Mouse (Mus musculus): ENCODE results near the gene Arhgap22.

DNA sequence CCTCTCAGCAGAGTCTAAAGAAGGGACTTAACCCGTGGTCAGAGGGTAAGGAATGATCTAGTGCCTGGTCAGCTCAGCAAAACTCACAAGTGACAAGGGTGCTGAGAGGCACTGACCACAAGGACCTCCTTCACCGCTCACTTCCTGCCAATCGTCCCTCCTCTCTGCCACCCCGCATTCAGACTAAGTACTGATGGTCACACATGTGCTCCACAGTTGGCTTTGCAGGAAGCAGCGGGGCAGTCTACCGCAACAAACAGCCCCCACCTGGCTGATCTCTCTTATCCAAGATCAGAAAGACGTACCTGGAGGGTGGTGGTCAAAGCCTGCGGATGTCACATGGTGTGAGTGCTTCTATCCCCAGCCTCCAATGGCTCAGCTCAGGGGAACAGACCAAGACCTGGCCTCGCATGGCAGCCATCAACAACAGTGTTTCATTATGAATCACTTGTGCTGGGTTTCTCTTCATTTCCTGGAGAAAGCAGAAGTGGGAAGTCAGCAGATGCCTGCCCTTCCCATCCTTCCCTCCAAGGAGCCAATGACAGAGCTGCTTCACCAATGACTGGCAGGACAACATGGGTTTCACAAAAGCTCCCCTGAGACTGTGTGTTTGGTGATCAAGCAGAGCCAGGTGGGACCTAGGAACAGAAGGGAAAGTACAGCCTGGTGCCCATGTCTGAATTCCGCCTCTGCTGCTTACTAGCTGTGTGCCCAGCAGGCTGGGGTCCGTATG, 28.6 kb upstream of the Arhgap22 start, which contains the start of gene Wdfy4:
- TF ChIP-seq CTCF (IDR thresholded peaks at IDR 0.05) (no peak), EP300 (IDR thresholded peaks at IDR 0.05; ENCODE audit: insufficient read depth, low read depth, low read length) (no peak), POLR2A (IDR thresholded peaks at IDR 0.05; ENCODE audit: insufficient read depth, low read depth, low read length) (no peak)

Measured in heart, adult 2 months (tissue).